Mouse (Mus musculus) CD4-positive helper T cell, adult 2 months (primary cell): ENCODE measurements around the gene Ccdc3.
"Not testable (repeated sequence)": the region's sequence is repeated elsewhere in the genome, so short reads cannot be mapped to it uniquely, and the experiment has no call there.

Experiments used
- DNase-seq: peaks from one replicate; pipeline ENCODE4 v3.0.0-alpha.2; 2012; ENCODE audit warnings: low read depth, missing footprints, low spot score

Ccdc3 gene

GRCm38 (mm10) chr2:5214581-5214980 lies 77.0 kb downstream of the Ccdc3 start:
- DNase-seq, result no peak

GRCm38 (mm10) chr2:5215252-5215815 lies 77.8 kb downstream of the Ccdc3 start:
- DNase-seq, result no peak

GRCm38 (mm10) chr2:5219206-5219605 lies 81.6 kb downstream of the Ccdc3 start:
- no peak for DNase-seq

- no peak for DNase-seq
These were observed 82.3 kb downstream of the Ccdc3 start for GRCm38 (mm10) chr2:5219847-5220375.

GRCm38 (mm10) chr2:5222571-5222970 lies 85.0 kb downstream of the Ccdc3 start:
- no peak for DNase-seq

GRCm38 (mm10) chr2:5236846-5237482 lies 99.4 kb downstream of the Ccdc3 start:
- no peak for DNase-seq

GRCm38 (mm10) chr2:5237870-5238269 lies 100.3 kb downstream of the Ccdc3 start:
- no peak for DNase-seq

- DNase-seq, result no peak
These were observed 101.9 kb downstream of the Ccdc3 start for GRCm38 (mm10) chr2:5239492-5239891.

- no peak for DNase-seq
These were observed 103.9 kb downstream of the Ccdc3 start for GRCm38 (mm10) chr2:5241469-5241897.

- not testable (repeated sequence) for DNase-seq
These were observed 111.6 kb downstream of the Ccdc3 start for GRCm38 (mm10) chr2:5249199-5249598.

- DNase-seq, result no peak
These were observed 112.4 kb downstream of the Ccdc3 start for GRCm38 (mm10) chr2:5249969-5250368.

GRCm38 (mm10) chr2:5258250-5258649 lies 120.7 kb downstream of the Ccdc3 start:
- DNase-seq, result no peak

GRCm38 (mm10) chr2:5262279-5262678 lies 124.7 kb downstream of the Ccdc3 start:
- no peak for DNase-seq

GRCm38 (mm10) chr2:5267980-5268379 lies 130.4 kb downstream of the Ccdc3 start:
- no peak for DNase-seq
